Mouse (Mus musculus): ENCODE measurements around the gene Lrrk1.

- TF ChIP-seq CTCF (IDR thresholded peaks at IDR 0.05), result no peak
- no peak for TF ChIP-seq EP300 (IDR thresholded peaks at IDR 0.05; ENCODE audit: insufficient read depth, low read depth, low read length)
- no peak for TF ChIP-seq POLR2A (IDR thresholded peaks at IDR 0.05; ENCODE audit: insufficient read depth, low read depth, low read length)
Observed at GRCm38 (mm10) chr7:66327516-66327915, 60.6 kb downstream of the Lrrk1 start.
